Mouse (Mus musculus) T-cell, adult 2 months (primary cell): ENCODE measurements around the gene Uaca.

Experiments
- DNase-seq: peaks from one replicate; pipeline ENCODE4 v3.0.0; 2022; ENCODE audit warnings: low spot score

Gene Uaca

DNA sequence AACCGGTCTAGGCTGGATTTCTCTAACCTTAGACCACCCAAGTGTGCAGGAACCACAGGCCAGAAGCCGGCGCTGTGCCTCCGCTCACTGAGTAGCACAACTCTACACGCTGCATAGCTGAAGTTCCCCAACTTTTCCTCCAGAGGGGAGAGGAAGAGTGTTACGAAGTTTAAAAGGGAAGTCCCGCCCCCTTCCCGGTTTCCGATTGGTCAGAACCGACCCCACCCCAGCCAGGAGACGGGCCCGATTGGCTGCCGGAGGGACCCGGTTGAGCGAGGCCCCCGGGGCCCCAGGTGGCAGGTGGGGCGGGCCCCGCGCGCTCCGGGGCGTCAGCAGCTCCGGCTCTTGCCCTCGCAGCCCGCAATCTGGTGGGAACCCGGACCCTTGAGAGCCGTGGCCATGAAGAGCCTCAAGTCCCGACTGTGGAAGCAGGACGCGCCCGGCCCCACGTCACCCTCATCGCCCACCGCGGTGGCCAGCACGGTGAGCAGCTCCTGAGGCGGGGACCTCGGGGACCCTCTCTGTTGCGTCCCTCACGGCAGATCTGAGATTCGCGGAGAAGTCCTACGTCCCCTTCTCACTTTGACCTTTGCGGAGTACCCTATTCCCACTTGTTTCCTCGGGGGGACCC lies at the start of gene Uaca:
Uaca (plus strand) TSS at position 333 of the 631 bp plus-strand sequence.
- peak; percentile 3 for DNase-seq

DNA sequence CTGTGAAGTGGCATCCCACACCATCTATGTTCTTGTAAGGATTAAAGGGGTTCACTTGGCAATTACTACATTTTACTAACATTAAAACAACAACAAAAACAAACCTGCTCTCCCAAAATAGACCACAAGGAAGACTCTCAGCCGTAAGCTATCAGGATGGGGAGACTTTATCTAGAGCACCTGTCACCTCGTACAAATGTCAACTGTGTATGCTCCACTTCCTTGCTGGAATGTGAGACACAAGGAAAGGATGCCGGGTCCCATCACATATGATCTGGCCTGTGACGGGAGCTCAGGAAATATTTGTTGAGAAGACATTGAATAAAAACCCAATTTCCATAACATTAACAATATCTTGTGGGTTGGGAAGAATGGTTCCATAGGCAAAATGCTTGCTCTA lies 49.4 kb upstream of the Uaca start:
- no peak for DNase-seq

DNA sequence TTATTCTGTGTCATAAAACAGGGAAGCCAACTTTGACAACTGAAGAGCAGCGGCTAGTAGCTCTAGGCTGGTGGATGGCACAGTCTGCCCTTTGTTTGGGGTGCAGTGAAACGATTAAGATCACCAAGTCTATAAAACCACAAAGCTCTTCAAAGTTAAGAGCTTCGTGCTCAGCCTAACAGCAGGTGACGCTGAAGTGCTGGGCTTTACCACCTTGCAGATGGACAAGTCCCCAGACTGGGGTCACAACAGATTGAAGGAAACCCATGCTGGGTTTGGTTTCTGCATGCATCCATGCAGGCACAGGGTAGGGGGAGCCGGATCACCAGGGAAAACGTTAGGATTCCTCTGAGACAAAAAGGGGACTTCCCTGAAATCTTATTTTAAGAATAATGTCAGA lies 47.8 kb upstream of the Uaca start:
- no peak for DNase-seq

- no peak for DNase-seq
Observed at GRCm38 (mm10) chr9:60747672-60748071, 46.7 kb upstream of the Uaca start.

- no peak for DNase-seq
Observed at GRCm38 (mm10) chr9:60748191-60748590, 46.2 kb upstream of the Uaca start.

- no peak for DNase-seq
Observed at GRCm38 (mm10) chr9:60749105-60749504, 45.2 kb upstream of the Uaca start.

DNA sequence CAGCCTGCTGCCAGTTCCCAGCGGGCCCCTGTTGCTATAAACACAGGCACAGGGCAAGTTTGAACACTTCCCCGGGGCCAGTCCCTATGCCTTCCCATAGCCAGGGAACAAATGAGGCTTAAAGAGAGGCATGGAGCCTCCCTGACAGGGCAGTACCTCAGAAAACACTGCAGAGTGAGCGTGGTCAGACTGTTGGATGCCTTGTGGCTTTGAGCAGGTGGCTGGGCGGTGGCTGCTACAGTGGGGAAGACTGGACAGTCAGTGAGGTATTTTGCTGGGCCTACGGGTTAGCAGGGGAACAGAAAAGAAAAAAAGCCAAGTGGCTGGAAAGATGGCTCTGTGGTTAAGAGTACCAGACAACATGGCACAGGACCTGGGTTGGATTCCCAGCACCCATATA lies 43.2 kb upstream of the Uaca start:
- DNase-seq: no peak

DNA sequence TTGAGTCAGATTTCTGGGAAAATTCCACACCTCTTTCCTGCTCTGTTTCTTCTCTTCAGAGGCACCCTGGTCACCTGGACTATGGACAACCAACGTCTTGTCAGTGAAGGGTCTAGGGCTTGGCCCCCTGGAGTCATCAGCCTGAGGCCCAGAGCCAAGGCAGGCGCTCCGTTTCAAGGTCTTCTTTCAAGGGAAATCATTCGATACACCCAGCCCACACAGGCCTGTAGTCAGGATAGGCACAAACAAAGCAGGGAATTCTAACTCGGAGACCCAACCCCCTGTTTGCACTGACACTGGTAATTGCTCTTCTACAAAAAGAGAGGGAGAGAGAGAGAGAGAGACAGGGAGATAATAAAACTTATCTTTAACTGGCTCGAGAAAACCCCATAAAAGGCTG lies 42.4 kb upstream of the Uaca start:
- no peak for DNase-seq

DNA sequence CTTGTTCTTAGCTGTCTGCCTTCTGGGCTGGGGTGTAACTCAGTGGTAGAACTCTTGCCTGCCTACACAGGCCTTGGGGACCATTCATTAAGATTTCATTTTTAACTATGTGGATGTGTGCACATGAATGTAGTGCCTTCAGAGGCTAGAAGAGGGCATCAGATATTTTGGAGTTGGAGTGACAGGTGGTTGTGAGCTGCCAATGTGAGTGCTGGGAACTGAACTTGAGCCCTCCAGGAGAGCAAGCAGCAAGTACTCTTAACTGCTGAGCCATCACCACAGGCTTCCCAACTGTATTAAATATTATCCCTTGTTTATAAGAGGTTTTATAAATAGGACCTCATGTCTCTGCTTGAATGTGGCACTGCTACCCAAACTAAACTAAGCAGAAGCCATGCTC lies 41.7 kb upstream of the Uaca start:
- DNase-seq: no peak

GRCm38 (mm10) chr9:60756258-60756657 lies 38.1 kb upstream of the Uaca start:
- DNase-seq: peak; percentile 17

DNA sequence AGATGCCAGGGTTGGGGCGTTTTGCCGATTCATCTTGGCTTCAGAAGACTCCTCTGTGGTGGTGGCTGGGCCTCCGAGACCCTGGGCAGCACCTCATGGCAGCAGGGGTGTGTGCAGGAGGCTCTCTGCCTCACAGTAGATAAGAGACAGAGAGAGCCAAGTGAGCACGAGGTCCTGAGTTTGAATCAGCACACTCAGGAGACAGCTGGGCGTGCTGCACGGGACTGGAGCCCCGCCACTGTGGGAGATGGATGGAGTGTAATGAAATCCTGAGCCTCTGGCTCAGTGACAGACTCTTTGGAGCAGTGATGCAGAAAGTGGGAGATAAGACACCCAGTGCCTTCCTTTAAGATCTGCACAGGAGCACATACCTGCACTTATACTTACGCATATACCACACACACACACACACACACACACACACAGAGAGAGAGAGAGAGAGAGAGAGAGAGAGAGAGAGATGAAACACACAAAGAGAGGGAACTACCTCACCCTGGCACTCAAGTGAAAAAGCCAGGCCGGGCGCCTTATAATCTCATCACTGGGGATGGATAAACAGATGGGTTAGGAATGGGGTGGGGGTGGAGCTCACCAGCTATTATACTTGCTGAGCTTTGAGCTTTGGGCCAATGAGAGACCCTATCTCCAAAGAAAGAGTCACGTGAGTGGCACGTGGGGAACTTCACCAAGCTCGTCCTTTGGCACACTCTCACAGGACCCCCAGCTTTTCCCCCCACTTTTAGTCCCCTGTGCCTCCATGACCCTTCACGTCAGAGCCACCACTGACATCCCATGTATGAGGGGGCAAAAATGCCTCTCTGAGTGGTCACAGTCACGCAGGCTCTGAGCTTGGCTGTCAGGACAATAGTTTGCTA lies 37.2 kb upstream of the Uaca start:
- no peak for DNase-seq

DNA sequence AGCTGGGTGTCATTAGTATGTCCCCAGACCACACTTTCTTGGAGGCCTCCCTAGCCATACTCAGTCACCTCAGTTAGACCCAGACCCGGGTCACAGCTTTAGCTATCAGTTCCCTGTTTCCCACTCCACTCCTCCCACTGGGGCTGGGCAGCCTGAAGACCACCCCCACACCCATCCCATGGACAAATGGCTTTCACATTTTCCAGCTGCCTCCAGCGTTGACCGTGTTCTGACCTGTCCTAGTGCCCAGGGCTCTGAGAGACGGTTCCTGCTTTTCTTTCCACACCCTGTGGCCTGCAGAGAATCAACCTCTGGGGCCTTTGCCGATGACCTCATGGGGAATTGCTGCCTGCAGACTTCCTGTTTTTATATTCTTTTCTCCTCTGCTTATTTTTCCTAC lies 36.5 kb upstream of the Uaca start:
- no peak for DNase-seq

DNA sequence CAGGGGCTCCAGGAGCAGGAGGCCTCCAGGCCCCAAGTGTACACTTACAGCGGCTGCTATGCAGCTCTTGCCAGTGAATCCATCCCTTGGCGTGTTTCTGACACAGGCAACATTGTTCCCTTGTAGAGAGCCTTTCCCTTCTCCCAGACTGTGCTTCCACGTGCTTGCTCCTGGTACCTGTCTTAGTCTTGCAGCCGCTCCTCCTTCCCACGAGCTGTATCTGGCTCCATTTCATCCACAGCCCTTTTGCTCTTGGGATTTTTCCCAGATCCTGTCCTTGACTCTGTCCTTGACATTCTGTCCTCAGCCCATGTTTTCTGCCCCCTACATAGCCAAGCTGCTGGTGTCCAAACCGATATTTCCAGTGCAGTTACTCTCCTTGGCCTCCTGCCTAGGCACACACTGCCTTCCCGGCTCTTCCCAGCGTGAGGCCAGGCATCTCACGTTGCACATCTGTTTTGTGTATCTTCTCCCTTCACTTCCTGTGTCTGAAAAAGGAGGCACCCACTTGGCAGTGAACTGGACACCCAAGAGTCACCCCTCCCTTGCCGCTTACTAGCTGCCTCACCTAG lies 34.8 kb upstream of the Uaca start:
- DNase-seq: no peak

GRCm38 (mm10) chr9:60765181-60765580 lies 29.2 kb upstream of the Uaca start:
- no peak for DNase-seq

DNA sequence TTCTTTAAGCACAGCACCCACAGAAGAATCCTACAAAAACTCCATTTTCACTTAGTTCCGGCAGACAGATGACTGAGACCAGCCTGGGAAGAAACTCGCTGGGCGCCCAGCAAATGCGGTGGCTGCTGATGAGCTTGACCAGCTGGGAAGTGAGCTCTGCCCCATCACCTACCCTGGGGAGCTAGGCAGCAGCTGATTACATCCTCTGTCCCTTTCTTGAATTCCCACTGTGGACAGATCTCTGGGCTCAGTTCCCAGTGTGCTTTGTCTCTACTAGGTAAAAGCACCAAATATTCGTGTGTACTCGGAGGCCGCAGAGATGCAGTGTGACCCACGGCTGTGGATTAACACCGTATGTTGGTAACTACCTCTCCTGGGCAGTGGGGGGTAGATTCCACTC lies 25.9 kb upstream of the Uaca start:
- no peak for DNase-seq

DNA sequence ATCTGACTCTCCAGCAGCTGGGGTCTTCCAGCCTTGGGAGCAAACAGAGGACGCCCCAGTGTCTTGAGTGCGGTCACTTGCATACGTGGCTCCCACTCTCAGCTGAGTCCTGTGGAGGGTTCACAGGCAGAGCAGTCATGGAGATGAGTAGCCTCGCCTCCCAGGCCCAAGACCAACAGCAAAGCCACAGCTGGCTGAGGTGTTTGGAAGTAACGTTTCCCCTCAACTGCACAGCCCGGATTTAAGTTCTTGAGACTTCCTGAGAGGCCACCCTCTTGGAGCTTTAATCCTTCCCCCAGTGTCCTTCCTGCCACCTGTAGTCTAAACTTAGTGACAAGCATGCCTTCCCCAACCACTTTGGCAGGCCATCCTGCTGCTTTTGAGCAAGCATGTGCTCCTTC lies 24.6 kb upstream of the Uaca start:
- no peak for DNase-seq

- DNase-seq: no peak
Observed at GRCm38 (mm10) chr9:60773713-60774112, 20.6 kb upstream of the Uaca start.

GRCm38 (mm10) chr9:60776899-60777298 lies 17.4 kb upstream of the Uaca start:
- no peak for DNase-seq

DNA sequence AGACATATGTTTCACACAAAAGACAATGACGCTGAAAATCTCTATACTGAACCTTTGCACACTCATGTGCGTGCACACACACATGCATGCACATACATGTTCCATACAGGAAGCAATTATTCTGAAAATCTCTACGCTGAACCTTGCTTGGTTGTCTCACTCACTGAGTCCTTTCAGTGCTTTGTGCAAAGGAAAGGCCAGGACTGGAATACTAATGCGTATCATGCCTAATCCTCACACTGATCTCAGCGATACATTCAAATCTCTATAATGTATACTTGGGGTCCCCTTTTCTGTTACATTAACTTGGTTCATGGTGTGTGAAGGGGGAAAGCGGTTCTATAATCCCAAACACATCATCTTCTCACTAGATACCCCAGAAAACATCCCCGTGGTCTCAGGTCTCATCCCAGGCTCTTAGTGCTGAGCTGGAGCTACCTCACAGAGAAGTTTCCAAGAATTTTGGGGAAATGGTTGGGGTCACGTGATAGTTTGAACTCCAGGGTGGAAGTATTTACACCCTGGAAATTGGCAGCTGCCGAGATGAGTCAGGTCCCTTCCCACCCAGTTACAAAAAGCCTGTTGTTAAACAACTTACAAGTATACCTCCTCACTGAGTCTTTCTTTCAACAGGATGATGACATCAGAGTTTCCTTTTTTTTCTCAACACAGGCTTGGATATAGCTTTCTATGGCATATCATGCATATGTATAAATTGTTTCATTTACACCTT lies 12.1 kb upstream of the Uaca start:
- no peak for DNase-seq

- DNase-seq: no peak
Observed at GRCm38 (mm10) chr9:60785069-60785468, 9.3 kb upstream of the Uaca start.

DNA sequence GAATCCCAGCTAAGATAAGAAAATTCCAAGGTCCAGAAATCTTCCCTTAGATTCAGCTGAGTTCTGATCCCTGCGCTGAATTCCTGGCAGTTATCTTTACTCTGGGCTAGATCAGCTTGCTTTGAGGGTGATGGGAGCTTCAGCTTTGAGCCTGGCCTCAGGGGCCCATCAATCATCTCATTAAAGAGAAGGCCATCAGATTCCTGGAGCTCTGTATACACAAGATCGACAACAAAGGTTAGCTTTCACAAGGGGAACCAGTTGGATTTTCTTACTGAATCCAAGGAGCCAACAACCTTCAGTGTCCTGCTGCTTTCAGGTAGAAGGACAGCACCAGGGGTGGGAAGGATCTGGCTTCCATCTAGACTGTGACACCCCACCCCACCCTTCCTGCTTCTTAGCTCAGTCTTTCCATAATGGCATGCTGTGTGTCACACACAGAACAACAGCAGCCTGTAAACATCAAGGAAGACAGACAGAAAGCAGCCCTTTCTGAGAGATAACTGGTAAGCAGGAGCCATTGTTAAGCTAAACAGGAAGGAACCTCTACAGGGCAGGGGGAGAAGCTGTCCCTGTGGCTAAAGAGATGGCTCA lies 6.7 kb upstream of the Uaca start:
- DNase-seq: no peak

- DNase-seq: no peak
Observed at GRCm38 (mm10) chr9:60790282-60790681, 4.1 kb upstream of the Uaca start.
